Mouse (Mus musculus): ENCODE measurements at regions not wholly inside any gene's neighbourhood (a gene's known extent, or its start where the extent isn't known, plus 50 kb on each side); places are given as distances from the start of the nearest gene placed in this dataset.
"Not testable (repeated sequence)": the region's sequence is repeated elsewhere in the genome, so short reads cannot be mapped to it uniquely, and the experiment has no call there.

GRCm38 (mm10) chr16:3114473-3115335 is 476.1 kb upstream of the Olfr161 start:
- DNase-seq (ENCODE audit: low spot score in 2 of 2): peak in 1 of 2 experiments; percentile 50

GRCm38 (mm10) chr16:3115336-3116112 is 475.3 kb upstream of the Olfr161 start:
- peak; percentile 23 to 28 for DNase-seq (ENCODE audit: low spot score in 2 of 2)

- DNase-seq (ENCODE audit: low spot score in 2 of 2): peak; percentile 20 to 28
Measured at GRCm38 (mm10) chr16:3116113-3116511, 474.7 kb upstream of the Olfr161 start.

GRCm38 (mm10) chr16:3121216-3121615 is 469.6 kb upstream of the Olfr161 start:
- DNase-seq (ENCODE audit: low spot score in 2 of 2): not testable (repeated sequence)

- DNase-seq (ENCODE audit: low spot score in 2 of 2): not testable (repeated sequence)
Measured at GRCm38 (mm10) chr16:3122145-3122860, 468.5 kb upstream of the Olfr161 start.

- DNase-seq (ENCODE audit: low spot score in 2 of 2): peak; percentile 9 to 12
Measured at GRCm38 (mm10) chr16:3122861-3123477, 467.9 kb upstream of the Olfr161 start.

GRCm38 (mm10) chr16:3127317-3127716 is 463.5 kb upstream of the Olfr161 start:
- not testable (repeated sequence) for DNase-seq (ENCODE audit: low spot score in 2 of 2)

Data from frontal cortex, postnatal 10 days (tissue).